Mouse (Mus musculus): ENCODE measurements around the gene Pomc.
"Not testable (repeated sequence)": the region's sequence is repeated elsewhere in the genome, so short reads cannot be mapped to it uniquely, and the experiment has no call there.

Pomc gene

GRCm38 (mm10) chr12:3968380-3968779 is 13.6 kb downstream of the Pomc start:
- DNase-seq (ENCODE audit: low spot score), result no peak

GRCm38 (mm10) chr12:3973169-3973568 is 18.4 kb downstream of the Pomc start:
- DNase-seq (ENCODE audit: low spot score), result not testable (repeated sequence)

GRCm38 (mm10) chr12:3980991-3981349 is 26.2 kb downstream of the Pomc start:
- DNase-seq (ENCODE audit: low spot score), result no peak

- peak; percentile 93 for DNase-seq (ENCODE audit: low spot score)
Measured at GRCm38 (mm10) chr12:3981350-3982131, 26.8 kb downstream of the Pomc start.

GRCm38 (mm10) chr12:3982257-3982656 is 27.5 kb downstream of the Pomc start:
- DNase-seq (ENCODE audit: low spot score), result peak; percentile 67

- peak; percentile 72 for DNase-seq (ENCODE audit: low spot score)
Measured at GRCm38 (mm10) chr12:3983736-3984135, 29.0 kb downstream of the Pomc start.

GRCm38 (mm10) chr12:3984446-3984845 is 29.7 kb downstream of the Pomc start:
- DNase-seq (ENCODE audit: low spot score), result no peak

GRCm38 (mm10) chr12:3989943-3990342 is 35.2 kb downstream of the Pomc start:
- no peak for DNase-seq (ENCODE audit: low spot score)

- no peak for DNase-seq (ENCODE audit: low spot score)
Measured at GRCm38 (mm10) chr12:3991047-3991446, 36.3 kb downstream of the Pomc start.

GRCm38 (mm10) chr12:3996749-3997148 is 42.0 kb downstream of the Pomc start:
- no peak for DNase-seq (ENCODE audit: low spot score)

GRCm38 (mm10) chr12:4000406-4000805 is 45.7 kb downstream of the Pomc start:
- no peak for DNase-seq (ENCODE audit: low spot score)

GRCm38 (mm10) chr12:4004648-4005047 is 49.9 kb downstream of the Pomc start:
- DNase-seq (ENCODE audit: low spot score), result no peak

- no peak for DNase-seq (ENCODE audit: low spot score)
Measured at GRCm38 (mm10) chr12:4006079-4006478, 51.3 kb downstream of the Pomc start.

GRCm38 (mm10) chr12:4007181-4007580 is 52.4 kb downstream of the Pomc start:
- DNase-seq (ENCODE audit: low spot score), result peak; percentile 71

GRCm38 (mm10) chr12:4007766-4008165 is 53.0 kb downstream of the Pomc start:
- DNase-seq (ENCODE audit: low spot score), result no peak

- no peak for DNase-seq (ENCODE audit: low spot score)
Measured at GRCm38 (mm10) chr12:4008731-4009130, 54.0 kb downstream of the Pomc start.

Measured in lung, postnatal 25 days (tissue).